Mouse (Mus musculus): Measurements from ENCODE around the gene Zfp810.

Zfp810 gene

GRCm38 (mm10) chr9:22260092-22260422, 47.4 kb downstream of the Zfp810 start:
- DNase-seq (ENCODE audit: low spot score in 2 of 2) = no peak

- DNase-seq (ENCODE audit: low spot score in 2 of 2) = peak; percentile 38 to 47
Observed at GRCm38 (mm10) chr9:22259184-22260091, 48.0 kb downstream of the Zfp810 start, which contains the start of gene Zfp599. Gene Zfp599 (minus strand): TSS chr9:22259895.

- no peak for DNase-seq (ENCODE audit: low spot score in 2 of 2)
Observed at GRCm38 (mm10) chr9:22258784-22259183, 48.7 kb downstream of the Zfp810 start.

GRCm38 (mm10) chr9:22256579-22256978, 50.9 kb downstream of the Zfp810 start:
- no peak for DNase-seq (ENCODE audit: low spot score in 2 of 2)

GRCm38 (mm10) chr9:22244242-22244641, 63.2 kb downstream of the Zfp810 start:
- no peak for DNase-seq (ENCODE audit: low spot score in 2 of 2)

- no peak for DNase-seq (ENCODE audit: low spot score in 2 of 2)
Observed at GRCm38 (mm10) chr9:22240001-22240400, 67.4 kb downstream of the Zfp810 start.

- DNase-seq (ENCODE audit: low spot score in 2 of 2) = peak in 1 of 2 experiments; percentile 10
Observed at GRCm38 (mm10) chr9:22230556-22230955, 76.9 kb downstream of the Zfp810 start.

- DNase-seq (ENCODE audit: low spot score in 2 of 2) = no peak
Observed at GRCm38 (mm10) chr9:22230061-22230460, 77.4 kb downstream of the Zfp810 start.

GRCm38 (mm10) chr9:22229386-22230026, 77.9 kb downstream of the Zfp810 start:
- DNase-seq (ENCODE audit: low spot score in 2 of 2) = no peak

GRCm38 (mm10) chr9:22226846-22227245, 80.6 kb downstream of the Zfp810 start:
- no peak for DNase-seq (ENCODE audit: low spot score in 2 of 2)

Data from natural killer cell, adult 2 months (primary cell).